Mouse (Mus musculus) gastrocnemius, postnatal 4 days (tissue): ENCODE results near the gene Casz1. TPM values are rescaled to one million over a fixed set of nuclear protein-coding genes. Genes with fewer than 3 reads are reported as not detected.

Experiments used
- DNase-seq, 2 experiments: peaks; one replicate each; pipeline ENCODE4 v3.0.0; 2021 to 2022; ENCODE audit warnings: low spot score in 2 of 2, mixed read lengths in 2 of 2
- total RNA-seq, 2 experiments: library from RNA; stranded (reverse); gene quantifications; 2 replicates each; pipeline ENCODE4 v1.2.3; 2021

The Casz1 gene
- total RNA-seq, 2 experiments from 2014 or later = 51.6 to 53.4 TPM

DNA sequence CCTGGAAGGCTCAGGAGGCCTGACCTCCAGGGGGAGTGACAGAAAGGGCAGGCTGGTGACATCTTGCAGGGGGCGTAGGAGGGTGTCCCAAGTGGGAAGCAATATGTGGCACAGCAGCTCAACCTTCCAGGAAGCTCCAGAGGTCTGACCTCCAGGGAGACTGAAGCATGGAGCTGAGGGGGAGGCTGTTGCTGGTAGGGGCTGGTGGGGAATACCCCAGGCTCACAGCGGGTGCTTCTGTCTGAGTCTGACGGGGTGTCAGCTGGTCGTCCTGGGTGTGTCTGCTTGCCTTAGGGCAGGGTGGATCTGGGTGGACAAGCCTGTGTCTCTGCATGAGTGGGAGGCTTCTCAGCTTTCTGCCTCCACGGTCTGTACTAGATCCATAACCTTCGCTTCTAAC lies 38.1 kb downstream of the Casz1 start:
- no peak for DNase-seq

DNA sequence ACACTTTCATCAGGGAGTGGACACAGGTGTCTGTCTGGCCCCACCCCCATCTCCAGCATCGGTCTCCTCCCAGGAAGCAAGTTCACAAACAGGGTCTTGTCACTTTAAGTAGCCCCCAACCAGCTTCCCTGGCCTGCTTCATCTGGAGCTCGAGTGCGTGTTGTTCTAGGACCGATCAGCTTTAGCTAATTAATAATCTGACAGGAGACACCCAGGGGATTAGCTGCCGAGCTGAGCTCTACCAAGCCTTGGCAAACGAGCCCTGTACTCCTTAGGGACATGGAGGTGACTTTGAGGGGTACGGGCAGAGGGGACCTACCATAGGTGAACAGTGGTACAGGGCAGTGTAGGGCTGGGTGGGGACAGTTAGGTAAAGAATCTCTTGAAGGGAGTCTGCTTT lies 40.7 kb downstream of the Casz1 start:
- no peak for DNase-seq

DNA sequence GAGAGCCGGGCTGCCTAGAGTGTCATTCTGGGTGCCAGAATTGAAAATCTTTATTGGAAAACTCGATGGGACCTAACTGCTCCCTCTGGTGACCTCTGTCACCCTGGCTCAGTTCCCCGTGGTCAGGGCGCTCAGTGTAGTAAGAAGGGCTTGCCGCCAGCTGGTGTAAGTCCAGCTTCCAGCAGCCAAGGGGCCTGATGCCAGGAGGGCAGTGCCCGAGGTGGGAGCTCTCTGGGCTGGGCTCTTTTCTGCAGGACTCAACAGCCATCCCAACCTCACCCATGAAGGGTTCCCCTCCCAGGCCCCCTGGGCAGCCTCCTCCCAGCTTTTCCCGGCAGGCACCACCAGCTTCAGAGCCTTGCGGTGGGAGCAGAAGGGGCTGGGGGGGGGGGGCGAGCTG lies 42.0 kb downstream of the Casz1 start:
- peak in 1 of 2 experiments; percentile 47 for DNase-seq

DNA sequence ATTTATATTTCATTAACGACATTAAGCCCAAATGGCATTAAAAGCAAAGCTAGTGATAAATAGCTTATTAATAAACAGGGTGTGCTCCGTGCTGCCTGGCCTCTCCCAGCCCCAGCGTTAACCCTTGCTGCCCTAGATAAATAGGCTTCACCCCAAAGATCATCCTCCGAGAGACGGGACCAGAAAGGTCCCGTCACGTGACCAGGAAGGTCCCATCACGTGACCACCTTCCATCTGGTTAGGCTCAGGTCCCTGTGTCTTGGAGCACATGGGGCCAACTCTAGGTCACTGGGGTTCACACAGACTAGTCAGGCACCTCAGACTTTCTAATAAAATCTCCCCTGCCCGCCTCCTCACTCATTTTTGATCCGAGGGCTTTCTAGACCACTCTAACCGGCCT lies 42.5 kb downstream of the Casz1 start:
- no peak for DNase-seq

DNA sequence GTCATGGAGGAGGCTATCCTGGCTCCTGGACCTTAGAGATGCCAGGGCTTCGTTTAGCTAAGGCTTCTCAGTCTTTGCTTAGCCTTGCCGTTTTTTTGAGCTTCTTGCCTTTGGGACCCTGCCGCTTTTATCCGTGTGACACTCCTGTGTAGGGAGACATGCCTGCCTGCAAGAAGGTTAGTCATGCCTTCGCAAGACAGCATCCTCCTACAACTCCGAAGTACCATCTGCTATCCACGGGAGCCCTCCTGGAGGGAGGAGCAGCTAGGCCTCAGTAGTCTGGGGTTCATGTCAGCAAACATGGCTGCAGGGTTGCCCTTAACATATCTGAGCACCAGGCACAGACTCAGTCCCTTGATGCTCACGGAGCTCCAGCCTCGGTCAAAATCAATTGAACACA lies 43.4 kb downstream of the Casz1 start:
- DNase-seq = no peak

DNA sequence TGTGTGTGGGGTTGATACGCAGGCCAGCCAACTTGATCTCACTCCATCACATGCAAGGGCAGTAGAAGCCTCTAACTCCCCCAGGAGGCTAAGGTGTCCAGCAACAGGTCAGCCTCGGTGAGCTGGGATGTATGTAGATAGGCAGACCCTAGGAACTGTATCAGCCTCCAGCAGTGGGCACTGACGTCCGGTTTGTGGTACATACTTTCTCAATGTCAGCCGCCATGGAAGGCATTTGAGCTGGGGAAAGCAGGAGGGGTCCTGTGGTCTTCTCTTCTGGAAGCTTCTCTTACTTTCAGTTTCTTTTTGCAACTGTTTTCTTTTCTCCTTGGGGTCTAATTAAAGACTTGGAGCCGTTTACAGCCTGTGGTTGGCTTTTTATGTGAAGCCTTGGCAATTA lies 45.2 kb downstream of the Casz1 start:
- no peak for DNase-seq

DNA sequence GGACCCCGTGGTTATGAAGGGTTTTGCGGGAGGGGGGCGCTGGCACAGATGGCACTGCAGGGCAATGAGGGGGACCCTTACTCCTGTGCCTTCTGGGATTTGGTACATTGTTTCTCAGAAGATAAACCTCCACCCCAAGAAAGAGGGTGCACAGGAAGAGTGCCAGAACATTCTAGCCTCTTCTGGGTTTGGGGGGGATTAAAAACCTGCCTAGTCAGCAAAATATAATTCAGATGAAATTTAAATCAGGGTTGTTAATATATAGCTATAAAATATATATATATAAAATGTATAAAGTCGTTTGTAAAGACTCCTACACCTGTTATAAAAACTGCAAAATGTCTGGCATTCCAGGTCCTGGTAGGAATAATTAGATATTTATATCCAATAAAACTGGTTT lies 48.8 kb downstream of the Casz1 start:
- no peak for DNase-seq

DNA sequence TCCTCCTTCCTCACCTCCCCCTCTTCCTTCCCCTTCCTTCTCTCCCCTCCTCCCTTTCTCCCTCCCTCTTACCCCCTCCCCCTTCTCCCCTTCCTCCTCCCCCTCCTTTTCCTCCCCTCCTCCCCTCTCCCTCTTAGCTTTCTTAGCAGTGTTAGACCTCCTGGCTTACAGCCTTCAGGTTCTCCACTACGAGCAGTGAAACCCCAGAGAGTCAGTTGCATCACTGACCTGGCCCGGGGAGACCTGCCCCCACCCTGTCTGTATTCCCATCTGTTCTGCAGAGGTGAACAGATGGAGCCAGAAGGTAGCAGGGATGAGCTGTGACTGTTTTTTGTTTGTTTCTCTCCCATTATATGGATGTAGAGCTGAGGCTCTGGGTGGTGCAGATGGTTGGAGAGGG lies 49.9 kb downstream of the Casz1 start:
- DNase-seq = no peak

DNA sequence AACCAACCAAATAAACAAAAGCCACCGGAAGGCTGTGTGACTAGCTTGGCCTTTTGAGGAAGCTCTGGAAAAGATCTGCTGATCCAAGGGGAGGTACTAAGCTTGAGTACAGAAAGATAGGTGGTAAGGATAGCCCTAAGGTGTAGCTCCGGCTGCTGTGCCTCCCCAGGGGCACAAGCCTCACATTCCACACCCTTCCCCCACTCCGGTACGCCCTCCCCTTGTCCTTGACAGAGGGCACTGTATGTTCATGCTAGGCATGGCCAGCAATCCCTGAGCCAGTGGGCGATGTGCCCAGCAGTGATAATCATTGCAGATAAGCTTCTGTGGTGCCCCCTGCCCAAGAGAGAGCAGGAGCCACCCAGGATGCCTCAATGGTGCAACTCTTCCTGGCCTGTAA lies 51.3 kb downstream of the Casz1 start:
- no peak for DNase-seq

DNA sequence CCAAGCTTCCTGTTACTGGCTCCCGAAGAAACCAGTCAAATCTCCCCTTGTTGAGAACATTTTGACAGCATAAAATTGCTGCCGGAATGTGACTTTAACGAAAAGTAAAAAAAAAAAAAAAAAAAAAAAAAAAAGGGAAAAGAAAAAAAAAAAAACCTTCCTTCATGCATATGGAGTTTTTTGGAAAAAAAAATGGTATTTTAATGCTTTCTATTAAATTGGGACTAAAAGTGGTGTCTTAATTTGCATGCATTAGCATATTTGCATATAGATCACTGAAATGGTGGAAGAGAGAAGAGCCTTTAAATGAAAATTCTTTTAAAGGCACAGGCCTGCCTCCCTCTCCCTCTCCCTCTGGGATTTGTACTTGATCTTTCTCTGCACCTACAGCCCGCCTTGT lies 52.0 kb downstream of the Casz1 start:
- no peak for DNase-seq

DNA sequence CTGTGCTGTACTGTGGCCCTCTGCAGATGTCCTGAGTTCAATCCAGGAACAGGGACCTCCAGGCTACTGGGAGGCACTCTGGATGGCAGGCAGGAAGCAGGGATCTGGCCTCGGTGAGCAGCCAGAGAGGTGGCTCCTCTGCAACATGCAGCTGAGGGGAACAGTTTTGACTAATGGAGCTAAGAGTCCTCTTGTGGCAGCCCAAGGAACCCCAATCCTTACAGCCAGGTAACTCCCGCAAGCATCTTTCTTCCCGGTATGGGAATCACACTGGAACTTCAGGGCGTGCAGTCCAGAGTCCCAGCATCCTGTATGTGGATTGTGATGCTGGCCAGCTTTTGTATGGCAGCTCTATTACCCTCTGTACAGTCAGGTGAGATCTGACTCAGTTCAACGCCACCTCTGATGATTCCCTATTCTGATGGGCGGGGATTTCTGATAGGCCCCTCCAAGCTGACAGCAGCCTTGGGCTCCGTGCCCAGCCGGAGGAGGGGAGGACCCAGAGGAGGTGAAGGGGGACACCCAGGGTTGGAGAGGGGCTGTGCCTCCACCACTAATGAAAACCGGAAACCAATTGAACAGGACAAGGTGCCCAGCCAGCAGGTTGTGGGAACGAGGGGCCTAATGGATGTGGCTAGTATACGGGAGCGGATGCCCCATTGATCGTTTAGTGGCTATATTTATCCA lies 53.3 kb downstream of the Casz1 start:
- no peak for DNase-seq

DNA sequence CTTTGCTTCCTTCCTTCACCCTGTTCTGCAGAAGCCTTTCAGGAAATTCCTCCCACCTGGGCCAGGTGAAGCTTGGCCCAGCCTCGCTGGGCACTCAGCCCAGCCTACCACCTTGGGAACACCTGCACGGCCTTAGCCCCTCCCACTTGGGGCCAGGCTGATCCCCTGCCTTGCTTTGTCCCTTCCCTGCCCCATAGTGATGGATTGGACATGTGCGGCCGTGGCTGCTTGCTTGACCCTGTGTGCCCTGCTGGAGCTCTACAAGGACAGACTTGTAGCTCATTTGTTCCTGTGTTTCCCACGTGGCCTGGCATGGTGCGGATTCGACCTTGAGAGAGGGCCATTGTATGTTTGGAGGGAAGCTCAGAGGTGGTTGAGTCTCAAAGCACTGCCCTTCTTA lies 54.0 kb downstream of the Casz1 start:
- no peak for DNase-seq

DNA sequence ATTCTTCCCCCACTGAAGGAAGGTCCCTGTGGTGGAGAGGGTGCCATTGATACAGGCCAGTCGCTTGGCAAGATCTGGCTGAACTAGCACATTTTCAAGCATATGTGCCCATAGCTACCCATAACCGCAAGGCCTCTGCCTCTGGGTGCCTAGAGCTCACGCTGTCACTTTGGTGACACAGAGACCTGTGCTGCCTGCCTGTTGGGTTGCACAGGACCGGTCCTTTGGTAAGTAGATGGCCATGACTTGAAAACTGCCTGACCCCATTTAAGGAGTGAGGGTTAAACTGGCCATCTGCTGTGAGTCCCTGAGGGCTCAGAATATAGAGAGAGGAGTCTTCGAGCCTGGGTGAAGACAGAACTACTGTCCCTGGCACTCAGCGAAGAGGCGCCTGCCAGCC lies 55.2 kb downstream of the Casz1 start:
- no peak for DNase-seq

DNA sequence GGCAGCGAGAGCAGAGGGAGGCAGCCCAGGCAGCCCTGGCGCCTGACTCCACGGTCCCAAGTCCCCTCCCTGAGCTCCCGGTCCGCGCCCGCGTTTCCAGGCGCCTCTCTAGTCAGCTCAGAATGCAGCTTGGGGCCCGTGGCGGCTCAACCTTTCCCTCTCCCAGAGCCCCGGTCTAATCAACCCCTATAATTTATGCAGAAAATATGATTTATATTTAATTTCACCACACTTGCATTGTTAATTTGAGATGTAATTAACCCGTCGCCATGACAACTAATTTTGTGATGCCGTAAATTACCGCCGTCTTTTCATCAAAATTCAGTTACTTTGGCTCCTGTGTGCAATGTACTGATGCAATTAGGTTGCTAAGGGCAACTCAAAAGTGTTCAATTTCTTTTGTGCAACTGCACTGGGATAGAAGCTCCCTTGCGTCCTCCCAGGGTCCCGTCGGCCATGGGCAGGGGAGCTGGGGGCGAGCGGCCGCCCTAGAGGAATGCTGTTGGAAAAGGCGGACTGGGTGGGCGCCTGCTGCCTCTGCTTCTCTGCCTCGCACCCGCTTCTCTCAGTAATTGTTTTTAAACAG lies 55.8 kb downstream of the Casz1 start:
- no peak for DNase-seq

DNA sequence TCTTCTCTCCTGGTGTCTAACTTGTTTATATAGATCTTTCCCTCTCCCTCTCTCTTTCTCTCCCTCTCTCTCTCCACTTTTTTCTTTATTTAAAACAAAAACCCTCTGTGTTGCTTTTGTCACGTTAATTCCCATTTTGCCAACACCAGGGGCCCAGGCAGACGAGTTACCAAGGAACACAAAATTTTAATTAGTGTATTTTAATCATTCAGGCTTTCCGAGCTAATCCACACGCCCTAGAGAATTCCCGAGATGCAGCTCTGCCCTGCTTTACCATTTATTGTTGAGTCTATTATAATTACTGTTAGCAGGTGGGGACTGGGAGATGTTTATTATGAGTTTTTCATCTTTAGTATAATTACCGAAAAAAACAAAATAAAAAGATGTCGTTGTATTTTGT lies 56.4 kb downstream of the Casz1 start:
- no peak for DNase-seq

DNA sequence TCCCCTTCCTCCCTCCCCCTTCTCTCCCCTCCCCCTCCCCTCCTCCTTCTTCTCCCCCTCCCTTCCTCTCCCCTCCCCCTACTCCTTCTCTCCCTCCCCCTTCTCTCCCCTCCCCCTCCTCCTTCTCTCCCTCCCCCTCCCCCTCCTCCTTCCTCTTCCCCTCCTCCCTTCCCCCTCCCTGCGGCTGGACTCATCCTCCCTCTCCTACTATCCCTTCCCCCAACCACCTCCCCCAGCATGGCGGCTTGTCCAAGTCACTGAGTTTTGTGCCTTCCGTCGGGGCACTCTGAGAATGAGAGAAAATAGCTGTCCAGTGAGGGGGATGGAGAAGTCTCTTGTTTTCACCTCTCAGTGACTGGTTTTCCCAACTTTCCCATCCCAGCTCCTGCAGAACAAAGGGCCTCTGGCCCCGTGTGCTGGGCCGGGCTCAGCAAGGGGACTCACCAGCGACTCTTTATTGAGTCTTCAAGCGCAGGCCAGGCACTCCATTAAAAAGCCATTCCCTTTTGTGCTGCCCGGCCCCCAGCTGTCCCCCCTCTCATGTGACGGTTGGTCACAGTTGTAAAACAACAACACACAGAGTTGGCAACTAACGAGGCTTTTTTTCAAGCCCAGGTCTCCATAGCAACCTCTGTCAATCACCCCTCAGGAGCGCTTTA lies 62.7 kb downstream of the Casz1 start:
- DNase-seq = no peak

DNA sequence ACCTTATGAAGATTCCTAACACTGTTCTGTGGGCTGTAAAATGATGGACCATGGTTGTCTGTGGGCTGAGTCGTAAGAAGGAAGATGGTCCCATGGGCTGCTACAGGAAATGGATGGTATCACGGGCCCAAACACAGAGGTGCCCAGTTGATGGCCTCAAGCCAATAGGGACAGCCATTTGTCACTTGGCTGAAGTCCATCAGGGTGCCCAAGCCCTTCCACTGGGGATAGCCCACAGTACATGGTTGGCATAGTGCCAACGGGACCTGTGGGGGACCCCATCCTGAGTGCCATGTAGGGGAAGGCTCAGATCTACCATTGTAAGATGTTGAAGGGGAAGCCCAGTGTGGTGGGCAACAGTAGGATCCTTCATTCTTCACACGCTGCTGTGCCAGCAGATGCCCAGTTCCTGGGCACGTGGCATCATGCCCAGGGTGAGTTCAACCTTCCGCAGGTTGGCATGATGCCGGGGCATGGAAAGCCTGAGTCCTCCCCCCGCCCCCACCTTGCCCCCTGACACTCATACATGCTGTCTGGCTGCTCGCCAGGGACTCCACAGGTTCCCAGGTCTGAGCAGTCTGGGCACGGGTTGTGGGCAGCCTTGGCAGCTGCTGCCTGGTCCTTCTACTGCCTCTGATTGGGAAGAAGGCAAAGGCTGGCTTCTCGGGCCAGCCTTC lies 63.6 kb downstream of the Casz1 start:
- peak in 1 of 2 experiments; percentile 45 for DNase-seq

DNA sequence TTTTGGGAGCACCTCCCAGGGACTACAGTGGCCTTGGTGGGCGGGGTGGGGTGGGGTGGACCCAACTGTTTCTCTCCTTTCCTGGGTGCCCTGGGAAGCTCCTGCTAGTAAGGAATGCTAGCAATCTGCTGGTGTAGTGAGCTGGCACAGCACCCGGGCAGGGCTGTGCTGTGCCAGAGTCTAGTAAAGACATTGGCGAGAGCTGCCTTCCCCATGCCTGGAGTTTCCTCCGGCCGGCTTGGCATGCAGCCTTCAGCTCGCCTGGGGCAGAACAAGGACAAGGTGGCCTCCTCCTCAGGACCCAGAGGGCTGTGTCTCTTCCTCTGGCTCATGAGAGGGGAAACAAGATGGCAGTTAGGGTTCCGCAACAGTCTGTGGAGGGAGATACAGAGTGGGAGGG lies 65.3 kb downstream of the Casz1 start:
- DNase-seq = peak in 1 of 2 experiments; percentile 59

DNA sequence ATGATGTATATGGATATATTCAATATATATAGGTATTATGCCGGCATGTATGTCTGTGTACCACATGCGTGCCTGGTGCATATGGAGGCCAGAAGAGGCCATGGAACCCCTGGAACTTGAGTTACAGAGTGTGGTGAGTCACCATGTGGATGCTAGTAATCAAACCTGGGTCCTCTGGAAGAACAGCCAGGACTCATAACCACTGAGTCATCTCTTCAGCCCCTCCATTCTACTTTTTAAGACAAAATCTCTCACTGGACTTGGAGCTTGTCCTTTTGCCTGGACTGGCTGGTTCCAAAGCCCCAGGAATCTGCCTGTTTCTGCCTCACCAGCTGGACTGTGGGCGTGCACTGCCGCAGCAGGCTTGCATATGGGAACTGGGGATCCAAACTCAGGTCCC lies 66.3 kb downstream of the Casz1 start:
- DNase-seq = no peak

DNA sequence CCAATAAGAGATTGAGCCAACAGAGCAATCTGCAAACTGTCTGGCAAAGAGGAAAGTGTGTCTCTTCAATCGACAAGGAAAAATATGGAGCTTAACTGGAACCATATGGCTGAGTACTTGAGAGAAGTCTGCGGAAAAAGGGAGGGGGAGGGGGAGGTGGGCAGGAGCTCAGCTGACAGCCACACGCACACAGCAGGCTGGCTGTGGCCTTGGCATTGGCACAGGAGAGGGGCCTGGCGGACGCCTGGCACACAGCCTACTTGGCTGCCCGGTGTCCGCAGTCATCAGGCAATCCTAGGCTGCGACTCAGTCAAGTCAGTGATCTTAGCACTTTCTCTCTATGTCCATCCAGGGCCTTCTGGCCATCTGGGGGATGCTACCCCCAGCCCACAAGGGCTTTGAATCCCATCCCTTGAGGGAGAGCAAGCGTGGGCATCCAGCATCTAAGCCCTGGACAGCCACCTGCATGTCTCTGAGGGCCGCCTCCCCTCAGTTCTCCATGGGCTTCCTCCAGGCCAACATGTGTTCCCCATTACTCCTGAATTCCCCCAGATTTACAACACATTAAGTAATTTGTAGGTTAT lies 67.6 kb downstream of the Casz1 start:
- peak in 1 of 2 experiments; percentile 65 for DNase-seq

DNA sequence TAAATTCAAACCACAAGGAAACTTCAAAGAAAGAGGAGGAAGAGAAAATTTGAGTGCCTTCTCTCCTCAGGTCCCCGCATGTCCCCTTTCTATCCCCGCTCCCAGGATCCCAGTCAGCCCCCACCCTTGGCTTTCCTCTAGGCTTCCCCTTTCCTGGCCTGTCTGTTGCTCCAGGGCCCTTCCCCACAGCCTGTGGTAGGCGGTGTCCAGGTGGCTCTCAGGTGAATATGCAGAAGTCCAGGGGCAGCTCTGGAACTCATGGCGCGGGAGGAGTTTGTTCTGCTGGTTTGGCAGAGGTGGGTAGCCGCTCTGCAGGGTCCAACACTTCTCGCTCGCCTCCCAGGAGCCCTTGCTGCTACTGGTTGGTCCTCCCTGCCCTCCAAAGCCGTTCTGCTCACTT lies 68.1 kb downstream of the Casz1 start:
- no peak for DNase-seq

DNA sequence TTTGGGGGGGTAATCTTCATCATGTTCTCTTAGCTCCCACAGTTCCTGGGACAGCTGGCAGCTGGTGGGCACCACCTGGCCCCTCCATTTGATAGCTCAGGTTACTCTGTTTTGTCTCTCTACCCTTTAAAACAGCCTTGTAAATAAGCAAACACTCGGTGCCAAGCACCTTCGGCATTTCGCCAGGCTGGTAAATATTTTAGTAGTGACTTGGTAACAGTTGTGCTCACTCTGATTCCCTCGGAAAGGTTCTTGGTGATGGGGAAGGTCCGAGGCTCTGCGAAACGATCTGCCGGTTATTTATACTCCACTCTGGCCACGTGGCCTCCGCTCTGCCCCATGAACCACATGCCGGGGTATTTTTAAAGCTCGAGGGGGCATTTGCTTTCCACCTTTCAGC lies 68.6 kb downstream of the Casz1 start:
- DNase-seq = no peak
